Mouse (Mus musculus) left cerebral cortex, postnatal 36 days (tissue): ENCODE measurements around the gene Strbp. TPM values are rescaled to one million over a fixed set of nuclear protein-coding genes. Genes with fewer than 3 reads are reported as not detected.

ENCODE experiments used
- DNase-seq, 2 experiments: peaks; one replicate each; pipeline ENCODE4 v3.0.0; 2021 to 2022; ENCODE audit warnings: low spot score in 2 of 2, mixed read lengths in 1 of 2
- intact Hi-C: fragments of 180-260 bp; cut with DNase I; formaldehyde crosslinking; loops from one replicate; pipeline ENCODE4 v1.15.1; 2025
- microRNA-seq: library from miRNA; unstranded; fragments of <30 nt; microRNA quantifications from one replicate; pipeline ENCODE4 v1.2.0, GENCODE M21; 2022
- total RNA-seq, 2 experiments: library from RNA; stranded (reverse); gene quantifications; 2 replicates each; pipeline ENCODE4 v1.2.3; 2021

Strbp gene
- total RNA-seq, 2 experiments from 2014 or later = 282 to 292 TPM

DNA sequence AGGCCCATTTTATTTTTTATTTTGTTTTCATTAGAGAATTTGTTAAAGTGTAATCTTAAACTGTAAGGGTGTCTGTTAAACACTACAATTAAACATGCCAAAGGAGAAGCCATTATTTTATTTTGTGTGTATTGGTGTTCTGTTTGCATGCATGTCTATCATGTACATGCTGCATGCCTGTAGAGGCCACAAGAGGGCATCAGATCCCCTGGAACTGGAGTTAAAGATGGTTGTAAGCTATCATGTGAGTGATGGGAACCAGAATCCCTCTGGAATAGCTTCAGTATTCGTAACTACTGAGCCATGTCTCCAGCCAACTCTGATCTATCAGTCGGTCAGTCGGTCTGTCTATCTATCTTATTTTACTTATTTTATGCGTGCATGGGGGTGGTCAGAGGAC lies 243.0 kb downstream of the Strbp start:
- intact Hi-C loops = no loop called here
- DNase-seq = no peak

- intact Hi-C loops = no loop called here
Measured at GRCm38 (mm10) chr2:37452376-37452760, 251.3 kb downstream of the Strbp start.

GRCm38 (mm10) chr2:37451667-37452375 lies 251.8 kb downstream of the Strbp start:
- intact Hi-C loops = no loop called here
- peak; percentile 92 to 94 for DNase-seq

More at GRCm38 (mm10) chr2:37452376-37452760, 251.3 kb downstream of the Strbp start:
- no peak for DNase-seq

DNA sequence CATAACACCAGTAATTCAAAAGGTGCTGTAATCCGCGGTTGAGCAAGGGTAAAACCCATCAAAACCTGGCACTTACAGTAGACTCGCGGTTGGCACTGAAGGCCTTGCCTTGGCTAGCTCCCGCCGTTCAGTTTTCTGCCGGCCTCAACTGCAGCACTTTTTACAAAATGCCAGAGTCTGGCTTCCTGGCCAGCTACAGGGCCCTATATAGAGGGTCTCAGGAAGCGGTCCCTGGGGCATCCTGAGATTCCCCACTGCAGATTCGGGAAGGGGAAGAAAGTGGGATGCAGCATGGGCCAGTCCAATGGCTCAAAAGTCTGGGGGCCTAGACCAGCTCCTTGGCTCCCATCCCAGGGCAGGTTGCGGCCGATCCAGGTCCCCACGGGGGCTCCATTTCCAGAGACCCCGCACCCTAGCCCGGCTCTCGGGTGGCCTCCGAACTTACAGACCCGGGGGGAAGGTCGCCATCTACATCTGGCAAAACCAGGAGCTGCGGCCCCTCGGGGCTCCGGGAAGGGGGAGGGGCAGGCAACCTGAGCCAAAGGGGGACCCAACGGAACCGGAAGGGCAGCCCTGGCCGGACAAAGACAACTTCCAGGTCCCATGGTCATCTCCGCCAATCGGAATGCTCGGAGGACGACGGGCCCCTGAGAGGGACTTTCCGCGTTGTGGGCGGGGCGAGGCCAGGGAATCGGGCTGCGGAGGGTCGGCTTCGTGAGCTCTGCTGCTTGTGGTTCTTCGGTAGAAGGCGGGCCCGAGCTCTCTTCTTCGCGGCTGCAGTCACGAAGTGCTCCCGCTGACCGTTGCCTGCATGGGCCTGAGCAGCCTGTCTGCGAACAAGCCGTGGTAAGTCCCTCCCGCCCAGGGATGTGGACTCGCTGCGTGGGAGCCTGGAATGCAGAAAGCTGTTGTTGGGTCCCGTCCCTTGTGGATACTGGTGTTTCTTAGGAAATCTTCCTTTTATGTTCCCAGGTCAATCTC lies 260.8 kb downstream of the Strbp start, which contains the start of the genes Zbtb26, Zbtb6 and Rabgap1:
Gene Zbtb26 (minus strand): TSS at position 525 of the 981 bp plus-strand sequence.
Gene Zbtb6 (minus strand): TSS at position 561 of the 981 bp plus-strand sequence.
Gene Rabgap1 (plus strand): TSS at position 669 of the 981 bp plus-strand sequence.
- intact Hi-C loops = no loop called here
- peak; percentile 98 for DNase-seq

Small RNAs within 50 kb of the gene (microRNA-seq; reads per million reads assigned to microRNA genes)
- gene Mir5128 = not detected

Other genes with a start within 250 kb of the Strbp start
- gene Gpr21, start 187.5 kb downstream of the Strbp start, total RNA-seq = 1 to 10 TPM; 6.3 to 6.6 TPM
- gene Crb2, start 72.4 kb upstream of the Strbp start, total RNA-seq = 1 to 10 TPM; 3.4 to 3.5 TPM